Mouse (Mus musculus): Measurements from ENCODE around the gene Mtfp1.
"Not testable (repeated sequence)": the region's sequence is repeated elsewhere in the genome, so short reads cannot be mapped to it uniquely, and the experiment has no call there.

DNA sequence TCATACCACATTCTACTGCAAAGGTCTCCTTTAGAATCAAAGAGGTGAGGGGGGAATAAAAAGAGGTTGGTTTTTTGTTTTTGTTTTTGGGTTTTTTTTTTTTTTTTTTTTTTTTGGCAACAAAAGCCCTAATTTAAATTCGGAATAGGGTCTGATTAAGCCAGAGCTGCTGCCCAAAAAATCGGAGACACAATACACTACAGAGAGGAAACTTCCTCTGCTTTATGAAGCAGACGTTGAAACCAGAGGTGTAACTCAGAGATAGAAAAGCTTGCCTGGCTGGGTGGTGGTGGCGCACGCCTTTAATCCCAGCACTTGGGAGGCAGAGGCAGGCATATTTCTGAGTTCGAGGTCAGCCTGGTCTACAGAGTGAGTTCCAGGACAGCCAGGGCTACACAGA, 19.3 kb upstream of the Mtfp1 start:
- TF ChIP-seq CTCF (IDR thresholded peaks at IDR 0.05; ENCODE audit: borderline replicate concordance, control insufficient read depth, extremely low read depth, insufficient read depth, low read length, poor library complexity); POLR2A (IDR thresholded peaks at IDR 0.05; ENCODE audit: control insufficient read depth, extremely low read depth, insufficient read depth, low read length, poor library complexity): not testable (repeated sequence)

All from thymus, adult 2 months (tissue).